Mouse (Mus musculus) frontal cortex, adult (tissue): ENCODE measurements around the gene Smyd4.

ENCODE experiments used
- ATAC-seq: cut with Nextera tagmentation; 2 replicates; pipeline ENCODE4 v1.9.2; 2017; ENCODE audit warnings: mild to moderate bottlenecking, moderate library complexity, mixed read lengths; ENCODE audit not compliant: low TSS enrichment

Smyd4 gene

DNA sequence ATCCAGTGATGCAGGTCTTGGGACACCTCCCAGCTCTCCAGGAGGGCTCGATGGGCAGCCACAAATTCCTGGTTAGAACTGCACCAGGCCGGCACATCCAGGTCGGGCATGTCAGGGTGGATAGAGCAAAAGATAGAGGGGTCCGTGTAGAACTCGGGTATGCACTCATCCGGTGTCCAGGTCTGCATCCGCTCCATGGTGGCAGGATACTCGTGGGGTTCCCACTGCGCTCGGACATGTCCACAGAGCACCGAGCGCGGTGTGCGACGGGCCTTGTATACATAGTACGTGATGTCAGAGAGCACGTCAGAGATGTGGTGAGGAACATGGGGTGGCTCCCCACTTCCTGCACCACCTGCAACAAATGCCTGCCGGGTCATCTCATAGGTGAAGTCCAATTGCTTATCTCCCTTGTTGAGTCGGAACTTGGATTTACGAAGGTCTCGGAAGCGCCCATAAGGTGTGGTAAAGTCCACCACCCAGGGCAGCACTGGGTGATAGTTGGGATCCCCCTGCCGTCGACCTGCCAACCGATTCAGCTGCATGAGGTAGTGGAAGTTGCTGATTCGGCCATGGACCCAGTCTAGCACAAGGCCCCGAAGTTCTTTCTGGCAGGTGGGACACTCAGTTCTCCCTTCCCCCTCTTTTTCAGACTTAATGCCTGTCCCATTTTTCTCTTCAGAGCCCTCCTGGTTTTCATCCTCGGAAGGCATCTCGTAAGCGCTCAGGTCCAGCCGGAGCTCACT is 104.8 kb downstream of the Smyd4 start:
- ATAC-seq = no peak

DNA sequence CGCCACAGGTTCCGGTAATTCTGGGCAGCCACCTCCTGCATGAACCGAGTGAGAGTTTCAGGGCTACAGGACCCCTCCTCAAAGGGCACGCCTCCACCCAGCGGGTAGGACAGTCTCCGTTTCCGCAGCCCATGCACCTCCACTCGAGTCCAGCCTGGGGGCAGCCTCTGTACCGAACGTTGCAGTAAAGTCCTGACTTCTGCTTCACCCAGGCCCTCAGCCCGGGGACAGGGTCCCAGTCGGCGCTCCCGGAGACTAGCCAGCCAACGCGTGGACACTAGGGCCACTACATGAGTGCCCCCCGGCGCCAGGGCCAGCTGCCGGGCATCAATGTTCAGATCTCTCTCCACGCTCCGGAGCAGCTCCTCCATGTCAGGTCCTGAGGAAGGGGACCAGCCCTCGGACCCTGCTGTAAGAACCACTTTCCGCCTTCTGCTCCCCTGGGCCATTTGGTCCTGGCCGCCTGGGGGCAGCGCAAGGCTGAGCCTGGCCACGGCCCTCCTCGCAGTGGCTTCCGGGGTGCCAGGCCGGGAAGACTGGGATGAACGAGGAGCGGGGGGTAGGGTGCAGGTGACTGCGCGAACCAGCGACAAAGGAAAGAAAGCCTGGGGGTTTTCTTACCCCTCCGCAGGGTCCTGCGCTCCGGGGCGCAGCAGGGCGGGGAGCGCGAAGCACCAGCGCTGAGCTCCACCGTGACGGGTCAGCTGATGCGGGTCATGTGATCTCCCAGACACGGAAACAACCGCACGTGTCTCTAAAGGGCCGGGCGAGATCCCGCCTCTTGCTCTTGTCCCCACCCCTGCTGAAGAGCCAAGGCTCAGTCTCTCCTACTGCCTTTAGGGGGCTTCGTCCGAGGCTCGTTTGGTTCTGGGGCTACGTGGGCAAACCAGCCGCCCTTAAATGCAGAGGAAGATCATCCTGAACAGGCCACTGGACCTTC is 106.0 kb downstream of the Smyd4 start, which contains the start of gene Wdr81:
TSS of gene Wdr81 (minus strand) at position 727 of the 940 bp plus-strand sequence.
- ATAC-seq = peak; percentile 86
